Mouse (Mus musculus) erythroblast, embryonic 14.5 days (primary cell): Measurements from ENCODE around the gene Kcnj8.

ENCODE experiments used
- GATA1 ChIP-seq: IDR thresholded peaks from 2 replicates; pipeline ENCODE4 v1.6.1; 2012; ENCODE audit warnings: low read length, inconsistent platforms, mixed read lengths
- TAL1 ChIP-seq: IDR thresholded peaks from 3 replicates; pipeline ENCODE4 v1.6.1; 2012; ENCODE audit warnings: low read length, inconsistent platforms, mixed read lengths

- no peak for TF ChIP-seq TAL1
- no peak for TF ChIP-seq GATA1
Measured at GRCm38 (mm10) chr6:142558772-142559679, 12.4 kb downstream of the Kcnj8 start.
